Mouse (Mus musculus): ENCODE measurements around the gene Irf2. TPM values are rescaled to one million over a fixed set of nuclear protein-coding genes. Genes with fewer than 3 reads are reported as not detected.

Irf2 gene
- polyA plus RNA-seq, 1 experiment from 2014 or later: 19.7 TPM

- 90% methylated on average over 7 of the region's 7 CpGs for WGBS
- no peak overlapping the region for H3K4me2 ChIP-seq (replicated peaks)
- H3K27me3 ChIP-seq: no peaks in the 10 kb centered on the region
- no peaks in the 10 kb centered on the region for H3K36me3 ChIP-seq
- H3K4me3 ChIP-seq (replicated peaks): no peak overlapping the region
- H3K9me3 ChIP-seq (replicated peaks): no peaks in the 10 kb centered on the region
- no peak overlapping the region for H3K9ac ChIP-seq
- no peak for ATAC-seq (ENCODE audit: insufficient number of reproducible peaks, low FRiP score, low TSS enrichment, low read depth)
- peaks cover 5% of the 10 kb centered on the region; the same call in 1 of the 2 replicates for H3K4me1 ChIP-seq
- no peak overlapping the region for H3K27ac ChIP-seq (replicated peaks)
These were observed 18.6 kb downstream of the Irf2 start for GRCm38 (mm10) chr8:46758131-46758530.

GRCm38 (mm10) chr8:46758676-46759075 is 19.1 kb downstream of the Irf2 start:
- Histone ChIP-seq H3K4me2 (replicated peaks) (no peak overlapping the region), H3K27ac (replicated peaks) (no peak overlapping the region), H3K4me3 (replicated peaks) (no peak overlapping the region), H3K9ac (no peak overlapping the region), H3K4me1 (peaks cover 8% of the 10 kb centered on the region; the same call in 1 of the 2 replicates), H3K9me3 (replicated peaks) (no peaks in the 10 kb centered on the region), H3K36me3 (no peaks in the 10 kb centered on the region), H3K27me3 (no peaks in the 10 kb centered on the region)
- ATAC-seq (ENCODE audit: insufficient number of reproducible peaks, low FRiP score, low TSS enrichment, low read depth): no peak
- 56% methylated on average over 2 of the region's 2 CpGs for WGBS

GRCm38 (mm10) chr8:46759562-46759961 is 20.0 kb downstream of the Irf2 start:
- H3K4me3 ChIP-seq (replicated peaks): no peak overlapping the region
- H3K9me3 ChIP-seq (replicated peaks): no peaks in the 10 kb centered on the region
- ATAC-seq (ENCODE audit: insufficient number of reproducible peaks, low FRiP score, low TSS enrichment, low read depth): no peak
- no peaks in the 10 kb centered on the region for H3K27me3 ChIP-seq
- H3K4me1 ChIP-seq: peaks cover 8% of the 10 kb centered on the region; the same call in 1 of the 2 replicates
- H3K9ac ChIP-seq: no peak overlapping the region
- no peak overlapping the region for H3K4me2 ChIP-seq (replicated peaks)
- no peaks in the 10 kb centered on the region for H3K36me3 ChIP-seq
- WGBS: 84% methylated on average over 7 of the region's 7 CpGs
- H3K27ac ChIP-seq (replicated peaks): no peak overlapping the region

DNA sequence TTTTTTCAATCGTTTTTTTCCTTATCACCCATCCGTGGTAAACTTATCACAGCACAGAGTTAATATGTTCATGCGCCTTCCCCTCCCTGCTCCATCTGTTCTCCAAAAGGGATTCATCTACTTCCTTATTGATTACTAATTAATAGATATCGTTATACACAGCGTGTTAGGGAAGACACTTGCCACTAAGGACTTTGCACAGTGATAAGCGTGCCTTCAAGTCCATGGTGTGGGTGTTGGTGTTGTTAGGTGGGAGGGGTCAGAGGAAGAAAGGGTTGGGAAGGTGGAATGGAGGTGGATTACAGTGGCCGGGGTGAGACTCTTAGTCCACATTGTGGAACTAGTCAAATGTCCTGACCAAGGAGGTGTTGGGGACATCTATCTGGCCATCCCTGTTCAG is 21.2 kb downstream of the Irf2 start:
- Histone ChIP-seq H3K36me3 (no peaks in the 10 kb centered on the region), H3K27ac (replicated peaks) (no peak overlapping the region), H3K9ac (no peak overlapping the region), H3K27me3 (no peaks in the 10 kb centered on the region), H3K4me3 (replicated peaks) (no peak overlapping the region), H3K9me3 (replicated peaks) (no peaks in the 10 kb centered on the region), H3K4me1 (peaks cover 6% of the 10 kb centered on the region; the same call in 1 of the 2 replicates), H3K4me2 (replicated peaks) (no peak overlapping the region)
- WGBS: 94% methylated on average over 7 of the region's 7 CpGs
- ATAC-seq (ENCODE audit: insufficient number of reproducible peaks, low FRiP score, low TSS enrichment, low read depth): no peak

DNA sequence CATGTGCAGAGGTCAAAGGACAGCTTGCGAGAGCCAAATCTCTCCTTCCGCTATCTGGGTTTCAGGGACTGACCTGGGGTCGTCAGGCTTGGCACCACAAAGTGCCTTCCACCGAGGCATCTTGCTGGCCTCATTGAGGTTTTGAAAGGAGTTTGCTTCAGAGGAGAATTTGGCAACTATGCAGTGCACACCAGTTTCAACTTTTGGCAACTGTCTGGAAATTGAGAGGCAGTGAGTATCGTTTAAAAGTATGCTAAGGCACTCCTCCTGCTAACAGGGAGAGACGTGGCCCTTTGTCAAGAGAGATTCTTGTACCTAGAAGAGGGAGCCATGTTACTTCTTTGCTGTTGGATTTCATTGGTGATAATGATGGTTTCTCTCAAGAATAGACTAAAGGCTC is 21.9 kb downstream of the Irf2 start:
- ATAC-seq (ENCODE audit: insufficient number of reproducible peaks, low FRiP score, low TSS enrichment, low read depth): no peak
- 70% methylated on average over 6 of the region's 6 CpGs for WGBS

DNA sequence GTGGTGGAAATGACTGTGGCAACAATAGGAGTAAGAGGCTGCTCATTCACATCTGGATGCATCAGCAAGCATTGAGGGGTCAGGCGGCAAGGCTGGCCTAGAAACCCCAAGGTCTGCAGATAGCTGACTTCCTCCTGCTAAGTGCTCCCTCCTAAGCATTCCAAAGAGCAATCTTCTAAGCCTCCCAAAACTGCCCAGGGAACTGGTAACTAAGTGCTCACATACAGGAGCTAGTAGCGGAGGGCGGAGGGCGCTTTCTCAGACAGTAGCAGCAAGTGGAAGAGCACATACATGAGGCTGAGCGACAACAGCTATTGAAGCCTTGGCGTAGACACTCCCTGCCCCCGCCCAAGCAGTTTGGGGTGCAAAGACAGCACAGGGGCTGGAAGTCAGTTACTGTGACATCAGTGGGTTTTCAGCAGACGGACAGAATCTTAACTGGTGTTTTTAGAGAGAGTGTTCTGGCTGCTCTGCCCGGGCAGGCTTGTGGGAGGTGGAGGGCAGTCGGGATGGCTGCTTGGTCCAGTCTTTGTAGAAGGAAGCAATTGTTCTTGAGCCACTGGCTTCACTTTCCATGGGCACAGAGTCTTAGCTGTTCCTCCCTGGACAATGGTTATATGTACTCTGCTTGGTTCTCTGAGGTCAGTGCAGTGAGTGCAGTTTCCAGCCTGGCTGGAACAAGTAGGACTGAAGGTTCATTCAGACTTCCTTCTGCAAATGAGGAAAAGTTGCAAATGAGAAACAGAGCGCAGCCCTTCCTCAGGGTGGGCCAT is 30.1 kb downstream of the Irf2 start:
- peaks cover 13% of the 10 kb centered on the region for H3K4me1 ChIP-seq
- H3K9ac ChIP-seq: no peak overlapping the region
- no peaks in the 10 kb centered on the region for H3K9me3 ChIP-seq (replicated peaks)
- H3K27me3 ChIP-seq: no peaks in the 10 kb centered on the region
- WGBS: 56% methylated on average over 11 of the region's 11 CpGs
- no peak overlapping the region for H3K4me3 ChIP-seq (replicated peaks)
- H3K4me2 ChIP-seq (replicated peaks): no peak overlapping the region
- no peaks in the 10 kb centered on the region for H3K36me3 ChIP-seq
- peak overlapping the region; percentile 28; the same call in 1 of the 2 replicates for H3K27ac ChIP-seq (replicated peaks)
- peak; percentile 15; the same call in 1 of the 2 replicates for ATAC-seq (ENCODE audit: insufficient number of reproducible peaks, low FRiP score, low TSS enrichment, low read depth)

More for the DNA sequence above, 21.9 kb downstream of the Irf2 start:
- no peak overlapping the region for H3K4me2 ChIP-seq (replicated peaks)
- no peaks in the 10 kb centered on the region for H3K27me3 ChIP-seq
- no peaks in the 10 kb centered on the region for H3K9me3 ChIP-seq (replicated peaks)
- no peak overlapping the region for H3K27ac ChIP-seq (replicated peaks)
- H3K4me1 ChIP-seq: 0 out of 2 replicates have a peak, but pooled peaks cover 5% of the 10 kb centered on the region
- no peak overlapping the region for H3K9ac ChIP-seq
- H3K36me3 ChIP-seq: no peaks in the 10 kb centered on the region
- no peak overlapping the region for H3K4me3 ChIP-seq (replicated peaks)

- Histone ChIP-seq H3K36me3 (no peaks in the 10 kb centered on the region), H3K4me3 (replicated peaks) (no peak overlapping the region), H3K4me2 (replicated peaks) (no peak overlapping the region), H3K27ac (replicated peaks) (no peak overlapping the region), H3K9me3 (replicated peaks) (no peaks in the 10 kb centered on the region), H3K9ac (no peak overlapping the region), H3K4me1 (peaks cover 13% of the 10 kb centered on the region), H3K27me3 (no peaks in the 10 kb centered on the region)
- 80% methylated on average over 7 of the region's 7 CpGs for WGBS
- no peak for ATAC-seq (ENCODE audit: insufficient number of reproducible peaks, low FRiP score, low TSS enrichment, low read depth)
These were observed 31.5 kb downstream of the Irf2 start for GRCm38 (mm10) chr8:46770905-46771516.

GRCm38 (mm10) chr8:46772801-46773200 is 33.3 kb downstream of the Irf2 start:
- Histone ChIP-seq H3K27ac (replicated peaks) (no peak overlapping the region), H3K9ac (no peak overlapping the region), H3K27me3 (no peaks in the 10 kb centered on the region), H3K9me3 (replicated peaks) (no peaks in the 10 kb centered on the region), H3K4me1 (peaks cover 13% of the 10 kb centered on the region), H3K4me2 (replicated peaks) (no peak overlapping the region), H3K4me3 (replicated peaks) (no peak overlapping the region), H3K36me3 (no peaks in the 10 kb centered on the region)
- no peak for ATAC-seq (ENCODE audit: insufficient number of reproducible peaks, low FRiP score, low TSS enrichment, low read depth)
- WGBS: 76% methylated on average over 6 of the region's 6 CpGs

GRCm38 (mm10) chr8:46777760-46778460 is 38.4 kb downstream of the Irf2 start:
- ATAC-seq (ENCODE audit: insufficient number of reproducible peaks, low FRiP score, low TSS enrichment, low read depth): no peak
- Histone ChIP-seq H3K27me3 (no peaks in the 10 kb centered on the region), H3K4me3 (replicated peaks) (no peak overlapping the region), H3K36me3 (0 out of 2 replicates have a peak, but pooled peaks cover 5% of the 10 kb centered on the region), H3K27ac (replicated peaks) (no peak overlapping the region), H3K4me1 (0 out of 2 replicates have a peak, but pooled peaks cover 3% of the 10 kb centered on the region), H3K9ac (no peak overlapping the region), H3K4me2 (replicated peaks) (no peak overlapping the region), H3K9me3 (replicated peaks) (no peaks in the 10 kb centered on the region)
- WGBS: 89% methylated on average over 10 of the region's 10 CpGs

GRCm38 (mm10) chr8:46781067-46781657 is 41.6 kb downstream of the Irf2 start:
- Histone ChIP-seq H3K27ac (replicated peaks) (no peak overlapping the region), H3K4me2 (replicated peaks) (no peak overlapping the region), H3K4me3 (replicated peaks) (no peak overlapping the region), H3K36me3 (0 out of 2 replicates have a peak, but pooled peaks cover 5% of the 10 kb centered on the region), H3K9ac (no peak overlapping the region), H3K4me1 (0 out of 2 replicates have a peak, but pooled peaks cover 3% of the 10 kb centered on the region), H3K9me3 (replicated peaks) (no peaks in the 10 kb centered on the region), H3K27me3 (no peaks in the 10 kb centered on the region)
- ATAC-seq (ENCODE audit: insufficient number of reproducible peaks, low FRiP score, low TSS enrichment, low read depth): no peak
- 59% methylated on average over 6 of the region's 6 CpGs for WGBS

GRCm38 (mm10) chr8:46782254-46782653 is 42.7 kb downstream of the Irf2 start:
- no peak for ATAC-seq (ENCODE audit: insufficient number of reproducible peaks, low FRiP score, low TSS enrichment, low read depth)
- Histone ChIP-seq H3K36me3 (0 out of 2 replicates have a peak, but pooled peaks cover 5% of the 10 kb centered on the region), H3K27me3 (no peaks in the 10 kb centered on the region), H3K9me3 (replicated peaks) (no peaks in the 10 kb centered on the region), H3K4me2 (replicated peaks) (no peak overlapping the region), H3K4me1 (0 out of 2 replicates have a peak, but pooled peaks cover 3% of the 10 kb centered on the region), H3K27ac (replicated peaks) (no peak overlapping the region), H3K4me3 (replicated peaks) (no peak overlapping the region), H3K9ac (no peak overlapping the region)
- WGBS: 93% methylated on average over 5 of the region's 5 CpGs

Measured in embryonic facial prominence, embryonic 15.5 days (tissue).